Mouse (Mus musculus) hindbrain, embryonic 11.5 days (tissue): ENCODE measurements at regions not wholly inside any gene's neighbourhood (a gene's known extent, or its start where the extent isn't known, plus 50 kb on each side); places are given as distances from the start of the nearest gene placed in this dataset.
A peak's percentile ranks its signal among the peaks of the same experiment; 100 is the strongest.

Source experiments
- ATAC-seq: fragments of 200-750 bp; cut with Nextera tagmentation; 2 replicates; pipeline ENCODE4 v1.8.0; 2017; ENCODE audit warnings: mild to moderate bottlenecking, moderate TSS enrichment, moderate library complexity; ENCODE audit not compliant: low FRiP score
- DNase-seq: peaks from one replicate; pipeline ENCODE4 v3.0.0-alpha.2; 2015; ENCODE audit warnings: low spot score
- H3K27ac ChIP-seq: fragments of 300-500 bp; sonication (generic); 2 replicates; pipeline ENCODE4 v1.5.1; 2014; ENCODE audit warnings: mild to moderate bottlenecking, low read depth, low read length
- H3K27me3 ChIP-seq: fragments of 300-500 bp; sonication (generic); 2 replicates; pipeline ENCODE4 v1.6.1; 2014; ENCODE audit warnings: mild to moderate bottlenecking, low read length, moderate library complexity, mixed read lengths; ENCODE audit not compliant: control insufficient read depth, insufficient read depth
- H3K36me3 ChIP-seq: fragments of 300-500 bp; sonication (generic); 2 replicates; pipeline ENCODE4 v1.6.1; 2014; ENCODE audit warnings: mild to moderate bottlenecking, low read length, moderate library complexity, mixed read lengths; ENCODE audit not compliant: control insufficient read depth, insufficient read depth
- H3K4me1 ChIP-seq: fragments of 300-500 bp; sonication (generic); replicated peaks from 2 replicates; pipeline ENCODE4 v1.6.1; 2014; ENCODE audit warnings: low read length, mixed read lengths; ENCODE audit not compliant: control insufficient read depth, insufficient read depth
- H3K4me2 ChIP-seq: fragments of 300-500 bp; sonication (generic); replicated peaks from 2 replicates; pipeline ENCODE4 v1.6.1; 2014; ENCODE audit warnings: mild to moderate bottlenecking, low read depth, low read length
- H3K4me3 ChIP-seq: fragments of 300-500 bp; sonication (generic); 2 replicates; pipeline ENCODE4 v1.5.1; 2014; ENCODE audit warnings: low read depth, low read length
- H3K9ac ChIP-seq: fragments of 300-500 bp; sonication (generic); 2 replicates; pipeline ENCODE4 v1.6.1; 2014; ENCODE audit warnings: low read depth, low read length
- H3K9me3 ChIP-seq: fragments of 300-500 bp; sonication (generic); 2 replicates; pipeline ENCODE4 v1.6.1; 2016; ENCODE audit warnings: low read length; ENCODE audit not compliant: control insufficient read depth
- WGBS: fragments of 180-500 bp; shearing (Covaris S2); extraction: QIAGEN DNeasy Blood & Tissue Kit; methylation state at CpG from one replicate; pipeline ENCODE4 v1.1.7; 2014; 5-methylcytosine and 5-hydroxymethylcytosine counted together

DNA sequence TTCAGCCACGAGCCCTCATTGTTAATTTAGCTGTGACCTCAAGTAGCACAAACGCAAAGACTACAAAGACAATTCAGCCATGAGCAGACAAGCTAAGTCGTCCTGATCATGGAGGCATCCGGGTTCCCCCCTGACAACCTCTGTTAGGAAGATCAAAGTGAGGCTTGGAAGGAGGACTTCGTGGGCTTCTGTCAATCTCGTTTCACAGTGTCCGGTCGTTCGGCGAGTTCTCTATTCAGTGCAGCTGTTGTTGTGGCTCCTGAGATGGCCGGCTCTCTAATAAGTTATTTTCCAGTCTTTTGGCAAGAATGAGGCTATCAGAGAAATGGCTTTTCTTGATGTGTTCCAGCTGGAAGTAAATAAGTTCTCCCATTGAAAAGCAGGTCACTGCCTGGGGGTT is 133.7 kb upstream of the Map3k7 start:
- no peaks in the 10 kb centered on the region for H3K4me1 ChIP-seq
- H3K27me3 ChIP-seq, result no peaks in the 10 kb centered on the region
- no peak overlapping the region for H3K4me2 ChIP-seq
- no peaks in the 10 kb centered on the region for H3K9me3 ChIP-seq
- ATAC-seq, result no peak
- no peak overlapping the region for H3K4me3 ChIP-seq
- H3K36me3 ChIP-seq, result no peaks in the 10 kb centered on the region
- DNase-seq, result no peak
- H3K27ac ChIP-seq, result no peak overlapping the region
- H3K9ac ChIP-seq, result no peak overlapping the region
- WGBS, result 15% methylated on average over 11 of the region's 11 CpGs

DNA sequence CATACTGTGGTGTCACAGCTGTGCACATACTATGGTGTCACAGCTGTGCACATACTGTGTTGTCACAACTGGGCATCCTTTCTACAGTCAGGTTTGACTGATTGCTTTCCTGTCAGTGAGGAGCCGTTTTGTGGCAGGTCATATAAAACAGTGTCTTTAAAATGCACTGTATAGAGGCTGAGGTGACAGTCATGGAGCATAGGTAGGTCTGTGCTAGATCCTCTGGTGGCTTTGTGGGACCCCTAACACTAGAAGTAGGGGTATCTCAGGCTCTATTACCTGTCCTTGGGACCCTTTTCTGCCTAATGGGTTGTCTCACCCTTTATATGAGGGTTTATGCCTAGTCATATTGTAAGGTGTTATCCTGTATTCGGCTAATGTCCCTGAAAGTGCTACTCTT is 132.4 kb upstream of the Map3k7 start:
- ATAC-seq, result no peak; the same call in 1 of the 2 replicates
- Histone ChIP-seq H3K4me1 (no peaks in the 10 kb centered on the region; the same call in 1 of the 2 replicates), H3K4me2 (no peak overlapping the region), H3K4me3 (no peak overlapping the region), H3K27ac (no peak overlapping the region), H3K27me3 (no peaks in the 10 kb centered on the region), H3K9ac (no peak overlapping the region), H3K9me3 (no peaks in the 10 kb centered on the region), H3K36me3 (no peaks in the 10 kb centered on the region)
- no peak for DNase-seq
- WGBS, result 90% methylated on average over 2 of the region's 2 CpGs

DNA sequence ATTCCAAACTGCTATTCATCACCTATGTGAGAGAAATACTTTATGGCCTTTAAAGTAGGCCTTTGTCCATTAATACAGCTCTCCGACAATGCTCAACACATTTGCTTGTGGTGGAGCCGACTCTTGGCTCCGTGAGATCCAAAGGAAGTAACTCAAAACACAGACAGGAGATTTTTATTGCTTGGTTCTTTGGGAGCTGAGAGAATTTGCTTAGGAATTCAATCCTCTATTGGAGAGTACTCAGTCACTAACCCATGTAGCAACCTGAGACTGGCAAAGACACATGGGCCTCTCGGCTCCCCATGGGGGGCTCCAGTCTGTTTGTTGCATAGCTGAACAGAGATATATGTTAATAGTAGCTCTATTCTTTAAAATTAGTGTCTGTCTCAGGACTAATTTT is 130.1 kb upstream of the Map3k7 start:
- WGBS, result 52% methylated on average over 4 of the region's 4 CpGs
- H3K4me1 ChIP-seq, result no peaks in the 10 kb centered on the region; the same call in 1 of the 2 replicates
- no peak overlapping the region for H3K9ac ChIP-seq
- no peak overlapping the region for H3K4me3 ChIP-seq
- no peaks in the 10 kb centered on the region for H3K27me3 ChIP-seq
- no peak overlapping the region for H3K4me2 ChIP-seq
- H3K27ac ChIP-seq, result no peak overlapping the region
- no peaks in the 10 kb centered on the region for H3K9me3 ChIP-seq
- DNase-seq (no peak), ATAC-seq (no peak)
- H3K36me3 ChIP-seq, result no peaks in the 10 kb centered on the region

DNA sequence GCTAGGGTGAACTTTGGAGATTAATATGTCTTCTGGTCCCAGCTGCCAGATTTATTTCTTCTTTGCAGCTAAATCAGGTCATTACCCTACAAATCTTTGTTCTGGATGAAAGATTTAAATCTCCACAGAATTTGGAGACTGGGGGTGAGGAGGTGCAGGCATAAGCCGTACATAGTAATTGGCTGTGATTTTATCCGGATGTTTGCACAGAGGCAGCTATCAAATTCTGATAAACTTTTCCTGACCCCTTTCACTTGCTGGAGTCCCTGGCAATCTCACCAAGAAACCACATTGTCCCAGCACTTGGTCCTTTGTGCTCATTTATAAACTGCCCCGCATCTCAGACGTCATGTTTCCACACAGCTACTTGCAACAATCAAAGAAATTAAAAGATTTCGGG is 128.8 kb upstream of the Map3k7 start:
- 57% methylated on average over 5 of the region's 5 CpGs for WGBS
- no peaks in the 10 kb centered on the region for H3K27me3 ChIP-seq
- H3K9ac ChIP-seq, result no peak overlapping the region
- H3K4me3 ChIP-seq, result no peak overlapping the region
- no peaks in the 10 kb centered on the region; the same call in 1 of the 2 replicates for H3K4me1 ChIP-seq
- no peaks in the 10 kb centered on the region for H3K36me3 ChIP-seq
- no peaks in the 10 kb centered on the region for H3K9me3 ChIP-seq
- ATAC-seq (no peak), DNase-seq (no peak)
- H3K4me2 ChIP-seq, result no peak overlapping the region
- no peak overlapping the region for H3K27ac ChIP-seq

GRCm38 (mm10) chr4:31838592-31838991 is 125.3 kb upstream of the Map3k7 start:
- Histone ChIP-seq H3K9ac (no peak overlapping the region), H3K9me3 (no peaks in the 10 kb centered on the region), H3K27ac (no peak overlapping the region), H3K4me1 (no peaks in the 10 kb centered on the region; the same call in 1 of the 2 replicates), H3K4me3 (no peak overlapping the region), H3K4me2 (no peak overlapping the region), H3K27me3 (no peaks in the 10 kb centered on the region), H3K36me3 (no peaks in the 10 kb centered on the region)
- DNase-seq (no peak), ATAC-seq (no peak)
- WGBS, result 54% methylated on average over 5 of the region's 5 CpGs

DNA sequence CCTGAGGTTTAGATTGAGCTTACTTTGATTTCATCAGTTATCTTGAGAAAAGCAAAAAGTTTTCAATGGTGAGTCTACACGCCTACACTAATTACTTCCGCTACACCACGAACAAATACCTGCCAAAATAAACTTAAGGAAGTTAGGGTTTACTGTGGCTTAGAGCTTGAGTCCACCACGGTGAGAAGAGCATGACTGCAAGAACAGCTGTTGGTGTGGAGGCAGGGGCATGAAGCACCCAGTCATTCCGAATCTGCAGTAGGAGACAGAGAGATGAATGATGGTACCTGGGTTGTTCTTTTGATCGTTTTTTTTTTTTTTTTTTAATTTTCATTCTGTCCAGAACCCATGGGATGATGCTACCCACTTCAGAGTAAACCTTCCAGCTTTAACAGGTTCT is 114.1 kb upstream of the Map3k7 start:
- H3K9me3 ChIP-seq, result no peaks in the 10 kb centered on the region
- ATAC-seq (no peak), DNase-seq (no peak)
- no peak overlapping the region for H3K4me2 ChIP-seq
- no peak overlapping the region for H3K27ac ChIP-seq
- WGBS, result 81% methylated on average over 6 of the region's 6 CpGs
- H3K36me3 ChIP-seq, result no peaks in the 10 kb centered on the region
- H3K4me1 ChIP-seq, result no peaks in the 10 kb centered on the region
- no peak overlapping the region for H3K9ac ChIP-seq
- H3K4me3 ChIP-seq, result no peak overlapping the region
- no peaks in the 10 kb centered on the region for H3K27me3 ChIP-seq

GRCm38 (mm10) chr4:31851006-31851405 is 112.9 kb upstream of the Map3k7 start:
- H3K9me3 ChIP-seq, result no peaks in the 10 kb centered on the region
- ATAC-seq (no peak), DNase-seq (peak; percentile 58)
- H3K27me3 ChIP-seq, result no peaks in the 10 kb centered on the region
- no peak overlapping the region for H3K4me3 ChIP-seq
- 56% methylated on average over 3 of the region's 3 CpGs for WGBS
- H3K4me2 ChIP-seq, result no peak overlapping the region
- H3K36me3 ChIP-seq, result no peaks in the 10 kb centered on the region
- H3K4me1 ChIP-seq, result no peaks in the 10 kb centered on the region
- no peak overlapping the region for H3K9ac ChIP-seq
- no peak overlapping the region for H3K27ac ChIP-seq

DNA sequence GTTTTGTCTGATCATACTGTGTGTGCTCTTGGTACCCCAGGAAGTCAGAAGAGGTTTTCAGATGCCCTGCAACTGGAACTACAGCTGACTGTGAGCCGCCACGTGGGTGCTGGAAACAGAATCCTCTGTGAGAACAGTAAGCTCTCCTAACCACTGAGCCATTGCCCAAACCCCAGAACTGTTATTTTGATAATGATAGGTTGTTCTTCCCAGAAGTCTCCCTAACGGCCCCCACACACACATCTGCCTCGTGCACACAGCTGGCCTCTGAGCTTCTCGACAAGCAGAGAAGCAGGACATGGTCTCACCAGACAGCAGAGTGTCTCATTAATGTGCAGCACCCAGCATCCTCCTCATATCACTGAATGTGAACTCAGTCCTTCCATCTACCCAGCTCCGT is 110.0 kb upstream of the Map3k7 start:
- WGBS, result 83% methylated on average over 6 of the region's 6 CpGs
- H3K4me3 ChIP-seq, result no peak overlapping the region
- no peaks in the 10 kb centered on the region for H3K9me3 ChIP-seq
- H3K27ac ChIP-seq, result no peak overlapping the region
- no peak overlapping the region for H3K4me2 ChIP-seq
- no peaks in the 10 kb centered on the region for H3K36me3 ChIP-seq
- ATAC-seq (no peak), DNase-seq (no peak)
- H3K27me3 ChIP-seq, result no peaks in the 10 kb centered on the region
- no peaks in the 10 kb centered on the region for H3K4me1 ChIP-seq
- no peak overlapping the region for H3K9ac ChIP-seq

GRCm38 (mm10) chr4:31860389-31860788 is 103.5 kb upstream of the Map3k7 start:
- no peaks in the 10 kb centered on the region for H3K4me1 ChIP-seq
- WGBS, result 91% methylated on average over 2 of the region's 2 CpGs
- no peak overlapping the region for H3K9ac ChIP-seq

More at GRCm38 (mm10) chr4:31860389-31860788, 103.5 kb upstream of the Map3k7 start:
- Histone ChIP-seq H3K4me2 (no peak overlapping the region), H3K27ac (no peak overlapping the region), H3K27me3 (no peaks in the 10 kb centered on the region), H3K4me3 (no peak overlapping the region), H3K9me3 (no peaks in the 10 kb centered on the region), H3K36me3 (no peaks in the 10 kb centered on the region)
- no peak for DNase-seq
- no peak for ATAC-seq
